9 mouse cellular contexts compared by ENCODE assay signal in genomic region chrX:162087291-162087690, GRCm38 (mm10).
A peak's percentile ranks its signal among the peaks of the same experiment; 100 is the strongest.
DNase-seq lines count a peak whose midpoint lies in the region; ATAC-seq lines count a peak whose summit lies in the region.
"Had no signal": no experiment of that assay in that cellular context is flagged by ENCODE, and none has a peak within 500 bp of the region (broad histone marks: within the 10 kb centered on the region; RNA-seq: fewer than 3 reads in every experiment).

No protein-coding gene starts in this region.

- no peak overlapping the region for H3K27ac ChIP-seq in hindbrain, embryonic 14.5 days
- H3K27ac ChIP-seq in neural tube, embryonic 13.5 days (replicated peaks) = no peak overlapping the region
- H3K27ac ChIP-seq: embryonic facial prominence, embryonic 13.5 days had no signal

- no peak overlapping the region for H3K4me2 ChIP-seq in hindbrain, embryonic 14.5 days (replicated peaks)
- no peak overlapping the region for H3K4me2 ChIP-seq in neural tube, embryonic 13.5 days
- H3K4me2 ChIP-seq: embryonic facial prominence, embryonic 13.5 days had no signal

- no peak overlapping the region for H3K4me3 ChIP-seq in hindbrain, embryonic 14.5 days (replicated peaks; ENCODE audit: low read length)
- H3K4me3 ChIP-seq in neural tube, embryonic 13.5 days = no peak overlapping the region
- H3K4me3 ChIP-seq: embryonic facial prominence, embryonic 13.5 days had no signal

- ATAC-seq in cerebellum, adult (ENCODE audit: insufficient number of reproducible peaks, low FRiP score, low TSS enrichment) = peak; percentile 31; the same call in 1 of the 2 replicates
- peak; percentile 81; the same call in 1 of the 2 replicates for ATAC-seq in hindbrain, embryonic 14.5 days (ENCODE audit: low FRiP score)
- peak; percentile 85 for ATAC-seq in neural tube, embryonic 13.5 days (ENCODE audit: low read depth)

- WGBS in hindbrain, embryonic 14.5 days = 50% methylated on average over 4 of the region's 4 CpGs
- WGBS in neural tube, embryonic 13.5 days = 35% methylated on average over 4 of the region's 4 CpGs

- H3K36me3 ChIP-seq in hindbrain, embryonic 14.5 days (replicated peaks; ENCODE audit: control insufficient read depth, insufficient read depth) = no peaks in the 10 kb centered on the region
- no peaks in the 10 kb centered on the region for H3K36me3 ChIP-seq in neural tube, embryonic 13.5 days
- H3K36me3 ChIP-seq: embryonic facial prominence, embryonic 13.5 days had no signal

- H3K9ac ChIP-seq in hindbrain, embryonic 14.5 days = no peak overlapping the region
- no peak overlapping the region for H3K9ac ChIP-seq in neural tube, embryonic 13.5 days
- H3K9ac ChIP-seq: embryonic facial prominence, embryonic 13.5 days had no signal

- no peaks in the 10 kb centered on the region for H3K4me1 ChIP-seq in hindbrain, embryonic 14.5 days (replicated peaks; ENCODE audit: control insufficient read depth, insufficient read depth, low read length)
- no peaks in the 10 kb centered on the region for H3K4me1 ChIP-seq in neural tube, embryonic 13.5 days (replicated peaks)

- peaks cover 28% of the 10 kb centered on the region for H3K27me3 ChIP-seq in hindbrain, embryonic 14.5 days (ENCODE audit: control insufficient read depth, insufficient read depth, low read length)
- peaks cover 56% of the 10 kb centered on the region for H3K27me3 ChIP-seq in neural tube, embryonic 13.5 days

- intact Hi-C loops in heart, postnatal 10 days (cut with DNase I) = no loop called here

- H3K9me3 ChIP-seq in hindbrain, embryonic 14.5 days (ENCODE audit: control insufficient read depth, low read length) = no peaks in the 10 kb centered on the region
- no peaks in the 10 kb centered on the region for H3K9me3 ChIP-seq in neural tube, embryonic 13.5 days
- H3K9me3 ChIP-seq: embryonic facial prominence, embryonic 13.5 days had no signal

- no peak for DNase-seq in cerebellum, adult 8-10 months
- DNase-seq in cerebellum, adult 11 months = peak; percentile 1
- peak; percentile 31 for DNase-seq in hindbrain, embryonic 14.5 days (ENCODE audit: low spot score)
- no peak for DNase-seq in heart, postnatal 10 days
- DNase-seq in lung, postnatal 14 days = no peak
- no peak for DNase-seq in urinary bladder, adult 2 months (ENCODE audit: low spot score)

Comparison
In these comparisons a context has a peak if more than half of its experiments do, and no peak if none do; other contexts are left out.
1. DNase-seq: peak in cerebellum, adult 11 months (single experiment) and hindbrain, embryonic 14.5 days (single experiment); none in cerebellum, adult 8-10 months (single experiment), heart, postnatal 10 days (0 of 2), lung, postnatal 14 days (single experiment) and urinary bladder, adult 2 months (single experiment).
2. ATAC-seq: peak in every context shown above with its lines; median percentile 85 in neural tube, embryonic 13.5 days; 81 in hindbrain, embryonic 14.5 days; 31 in cerebellum, adult.